Mouse (Mus musculus): ENCODE data around the gene Acap2.

GRCm38 (mm10) chr16:31174880-31175638, 26.0 kb downstream of the Acap2 start:
- TF ChIP-seq POLR2A (IDR thresholded peaks at IDR 0.05; ENCODE audit: insufficient read depth, low read length) (no peak), CTCF (IDR thresholded peaks at IDR 0.05; ENCODE audit: low read depth, low read length) (no peak)
